Mouse (Mus musculus) mouse trophoblast stem cell (cell line): Measurements from ENCODE around the gene Serpina3f.

Source experiments
- in situ Hi-C, 2 experiments: fragments of 300-500 bp; cut with MseI, MboI; formaldehyde crosslinking; loops; 2 replicates in 1 of 2; 3 replicates in 1 of 2; pipeline ENCODE4 v1.15.1; 2025

The Serpina3f gene

GRCm38 (mm10) chr12:104248231-104248630, 33.9 kb downstream of the Serpina3f start:
- in situ Hi-C loops = no loop called here

- in situ Hi-C loops = no loop called here
Measured at GRCm38 (mm10) chr12:104261041-104261440, 46.7 kb downstream of the Serpina3f start.

- in situ Hi-C loops = no loop called here
Measured at GRCm38 (mm10) chr12:104262863-104263262, 48.5 kb downstream of the Serpina3f start, which contains the start of gene Serpina3i. Gene Serpina3i (plus strand): TSS chr12:104263122.

- in situ Hi-C loops = no loop called here
Measured at GRCm38 (mm10) chr12:104266374-104266773, 52.0 kb downstream of the Serpina3f start.
